Mouse (Mus musculus): ENCODE data around the gene Mxra7. TPM values are rescaled to one million over a fixed set of nuclear protein-coding genes. Genes with fewer than 3 reads are reported as not detected.

Gene Mxra7
- polyA plus RNA-seq, 1 experiment = 17.8 TPM

DNA sequence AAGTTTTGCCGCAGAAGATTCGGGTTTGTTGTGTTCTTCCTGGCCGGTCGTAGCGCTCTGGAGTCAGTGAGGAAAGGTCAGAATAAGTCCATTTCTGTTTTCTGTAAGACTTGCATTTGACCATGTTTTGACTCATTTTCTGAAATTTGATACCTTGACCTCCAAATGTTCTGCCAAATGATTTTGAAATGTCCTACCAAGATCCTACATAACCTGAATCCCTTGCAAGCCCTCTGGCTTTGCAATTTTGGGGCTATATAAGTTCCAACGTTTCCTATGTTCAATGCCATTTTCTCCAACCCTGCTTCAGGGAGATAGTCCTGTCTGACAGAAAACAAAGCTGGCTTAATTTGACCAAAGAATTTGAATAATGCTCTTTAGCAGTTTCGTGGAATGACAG, 63.5 kb downstream of the Mxra7 start:
- H3K27ac ChIP-seq (ENCODE audit: insufficient read depth, low read length) = no peak overlapping the region
- no peaks in the 10 kb centered on the region for H3K4me1 ChIP-seq (ENCODE audit: control insufficient read depth, insufficient read depth, low read length)
- no peak for TF ChIP-seq CTCF (IDR thresholded peaks at IDR 0.05; ENCODE audit: extremely low read depth, insufficient read depth, low read length)
- TF ChIP-seq POLR2A (IDR thresholded peaks at IDR 0.05; ENCODE audit: extremely low read depth, insufficient read depth, low read length) = no peak
- H3K4me3 ChIP-seq (ENCODE audit: insufficient read depth, low read length) = no peak overlapping the region

DNA sequence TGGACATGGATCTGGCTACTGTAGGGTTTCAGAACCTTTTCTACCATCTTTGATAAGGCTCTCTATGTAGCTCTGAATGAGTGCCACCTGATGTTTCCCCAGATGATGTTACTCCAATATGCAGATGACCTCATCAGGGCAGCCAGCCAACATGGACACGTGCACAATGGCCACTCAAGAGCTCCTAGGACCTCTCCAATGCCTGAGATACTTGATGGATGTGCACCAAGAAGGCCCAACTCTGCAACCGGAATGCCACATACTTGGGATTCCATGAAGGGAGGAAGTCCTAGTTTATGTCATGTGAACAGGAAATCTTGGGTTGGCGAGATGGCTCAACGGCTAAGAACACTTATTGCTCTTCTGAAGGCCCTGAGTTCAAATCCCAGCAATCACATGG, 72.7 kb downstream of the Mxra7 start:
- Histone ChIP-seq H3K4me3 (ENCODE audit: insufficient read depth, low read length) (no peak overlapping the region), H3K27ac (ENCODE audit: insufficient read depth, low read length) (no peak overlapping the region), H3K4me1 (ENCODE audit: control insufficient read depth, insufficient read depth, low read length) (no peaks in the 10 kb centered on the region)
- TF ChIP-seq POLR2A (IDR thresholded peaks at IDR 0.05; ENCODE audit: extremely low read depth, insufficient read depth, low read length) (no peak), CTCF (IDR thresholded peaks at IDR 0.05; ENCODE audit: extremely low read depth, insufficient read depth, low read length) (no peak)

DNA sequence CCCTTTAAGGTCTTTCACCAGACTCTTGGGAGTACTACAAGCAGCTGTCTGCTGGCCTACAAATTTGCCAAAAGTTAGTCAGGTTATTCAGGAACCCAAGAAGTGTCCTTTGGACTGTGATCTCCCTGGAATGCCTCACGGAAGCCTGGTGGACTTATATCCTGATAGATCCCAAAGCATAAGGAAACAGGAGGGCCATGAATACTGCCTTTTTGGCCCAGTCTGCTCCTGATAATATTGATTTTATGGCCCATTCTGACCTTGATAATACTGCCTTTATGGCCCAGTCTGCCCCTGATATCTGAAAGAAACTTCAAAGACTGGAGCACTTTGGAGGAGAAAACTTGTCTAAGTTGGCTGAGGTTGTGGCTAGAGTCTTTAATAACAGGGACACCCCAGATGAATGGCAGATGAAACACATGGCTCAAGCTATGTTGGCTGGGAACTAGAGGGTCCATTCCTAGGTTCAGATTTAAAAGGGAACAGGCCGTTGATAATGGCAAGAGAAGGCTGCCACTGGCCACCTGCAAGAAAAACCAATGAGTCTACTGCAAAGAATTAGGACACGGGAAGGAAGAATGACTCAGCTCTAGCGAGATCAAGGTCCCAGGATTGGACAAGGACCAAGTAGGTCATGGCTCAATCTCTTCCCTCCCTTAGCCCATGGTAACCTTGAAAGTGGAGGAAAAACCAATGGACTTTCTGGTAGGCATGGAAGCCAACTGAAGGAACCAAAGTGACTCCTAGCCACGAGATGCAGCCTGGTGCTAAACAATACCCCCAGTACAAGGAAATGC, 74.0 kb downstream of the Mxra7 start:
- Histone ChIP-seq H3K4me3 (ENCODE audit: insufficient read depth, low read length) (no peak overlapping the region), H3K4me1 (ENCODE audit: control insufficient read depth, insufficient read depth, low read length) (no peaks in the 10 kb centered on the region), H3K27ac (ENCODE audit: insufficient read depth, low read length) (no peak overlapping the region)
- TF ChIP-seq POLR2A (IDR thresholded peaks at IDR 0.05; ENCODE audit: extremely low read depth, insufficient read depth, low read length) (no peak), CTCF (IDR thresholded peaks at IDR 0.05; ENCODE audit: extremely low read depth, insufficient read depth, low read length) (no peak)

Other genes with a start within 250 kb of the Mxra7 start
- 88.6 and 90.1 TPM in 2 replicates for gene Ube2o, start 246.6 kb downstream of the Mxra7 start, polyA plus RNA-seq (2012; rRNA removed)
- 1.5 and 2.3 TPM in 2 replicates for gene Aanat, start 241.6 kb downstream of the Mxra7 start, polyA plus RNA-seq (2012; rRNA removed)
- gene Rhbdf2, start 201.0 kb downstream of the Mxra7 start, polyA plus RNA-seq (2012; rRNA removed) = 1.8 and 2.1 TPM in 2 replicates
- 8.2 and 8.4 TPM in 2 replicates for gene Prcd, start 174.5 kb downstream of the Mxra7 start, polyA plus RNA-seq (2012; rRNA removed)
- 49.6 and 49.8 TPM in 2 replicates for gene Cygb, start 173.7 kb downstream of the Mxra7 start, polyA plus RNA-seq (2012; rRNA removed)
- 0.04 TPM in 1 of 2 replicates, not detected in the other for gene St6galnac1, start 52.5 kb downstream of the Mxra7 start, polyA plus RNA-seq (2012; rRNA removed)
- 32.7 and 33.3 TPM in 2 replicates for gene Mettl23, start 15.2 kb upstream of the Mxra7 start, polyA plus RNA-seq (2012; rRNA removed)
- 23.6 and 24.3 TPM in 2 replicates for gene Jmjd6, start 15.4 kb upstream of the Mxra7 start, polyA plus RNA-seq (2012; rRNA removed)
- 34.8 and 39.8 TPM in 2 replicates for gene Mfsd11, start 24.4 kb upstream of the Mxra7 start, polyA plus RNA-seq (2012; rRNA removed)
- 275 and 286 TPM in 2 replicates for gene Srsf2, start 25.0 kb upstream of the Mxra7 start, polyA plus RNA-seq (2012; rRNA removed)
- gene Mgat5b, start 90.8 kb upstream of the Mxra7 start, polyA plus RNA-seq (2012; rRNA removed) = 56.9 and 62.1 TPM in 2 replicates